In the genomic region with DNA sequence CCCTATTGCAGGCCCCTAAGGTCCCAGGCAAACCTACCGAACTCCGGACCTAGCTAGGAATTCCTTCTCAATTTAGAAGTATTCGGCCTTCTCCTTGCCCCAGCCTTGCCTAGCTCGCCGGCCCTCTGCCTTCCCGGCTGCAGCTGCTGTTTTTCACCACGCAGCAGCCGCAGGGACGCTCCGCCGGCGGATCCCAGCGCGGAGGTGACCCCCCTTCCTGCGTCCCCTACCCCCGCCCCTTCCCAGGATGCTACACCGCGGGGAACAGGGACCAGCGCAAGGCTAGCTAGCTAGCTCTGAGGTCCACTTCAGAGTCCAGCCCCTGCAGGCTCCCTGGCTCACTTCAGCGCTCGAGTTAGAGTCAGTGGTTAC, we compare ENCODE assay signal across 8 mouse cellular contexts. TPM values are rescaled to one million over a fixed set of nuclear protein-coding genes. Genes with fewer than 3 reads are reported as not detected.
A peak's percentile ranks its signal among the peaks of the same experiment; 100 is the strongest.
DNase-seq lines count a peak whose midpoint lies in the region; ATAC-seq and TF ChIP-seq lines count a peak whose summit lies in the region.

No protein-coding gene starts in this region.

- peak overlapping the region; percentile 57 for H3K4me2 ChIP-seq in forebrain, embryonic 12.5 days
- H3K4me2 ChIP-seq in hindbrain, embryonic 15.5 days = peak overlapping the region; percentile 64
- peak overlapping the region; percentile 74 for H3K4me2 ChIP-seq in liver, embryonic 11.5 days
- peak overlapping the region; percentile 56 for H3K4me2 ChIP-seq in midbrain, embryonic 14.5 days (ENCODE audit: low read length)
- H3K4me2 ChIP-seq in stomach, embryonic 16.5 days (ENCODE audit: low read depth, low read length) = peak overlapping the region; percentile 52

- H3K9ac ChIP-seq in forebrain, embryonic 12.5 days = peak overlapping the region; percentile 60
- H3K9ac ChIP-seq in hindbrain, embryonic 15.5 days = peak overlapping the region; percentile 56
- H3K9ac ChIP-seq in liver, embryonic 11.5 days (ENCODE audit: low read depth, low read length) = peak overlapping the region; percentile 70
- H3K9ac ChIP-seq in midbrain, embryonic 14.5 days (replicated peaks; ENCODE audit: low read length) = peak overlapping the region; percentile 70
- peak overlapping the region; percentile 77 for H3K9ac ChIP-seq in stomach, embryonic 16.5 days (ENCODE audit: low read length)

- H3K36me3 ChIP-seq in forebrain, embryonic 12.5 days (replicated peaks) = no peaks in the 10 kb centered on the region; the same call in 1 of the 2 replicates
- no peaks in the 10 kb centered on the region for H3K36me3 ChIP-seq in hindbrain, embryonic 15.5 days
- H3K36me3 ChIP-seq in liver, embryonic 11.5 days (ENCODE audit: control insufficient read depth, insufficient read depth, low read length) = no peaks in the 10 kb centered on the region
- no peaks in the 10 kb centered on the region for H3K36me3 ChIP-seq in midbrain, embryonic 14.5 days (ENCODE audit: control insufficient read depth, insufficient read depth, low read length)
- no peaks in the 10 kb centered on the region for H3K36me3 ChIP-seq in stomach, embryonic 16.5 days (ENCODE audit: control insufficient read depth, insufficient read depth, low read length)

- peak overlapping the region; percentile 62 for H3K4me3 ChIP-seq in left cerebral cortex, adult 2 months
- peak overlapping the region; percentile 69 for H3K4me3 ChIP-seq in brown adipose tissue, adult 24 weeks (ENCODE audit: insufficient read depth, low read depth, low read length)
- peak overlapping the region; percentile 44 for H3K4me3 ChIP-seq in forebrain, embryonic 12.5 days (replicated peaks)
- H3K4me3 ChIP-seq in hindbrain, embryonic 15.5 days = peak overlapping the region; percentile 49
- peak overlapping the region; percentile 60 for H3K4me3 ChIP-seq in liver, embryonic 11.5 days (ENCODE audit: low read depth, low read length)
- peak overlapping the region; percentile 44 for H3K4me3 ChIP-seq in midbrain, embryonic 14.5 days (replicated peaks; ENCODE audit: low read depth, low read length)
- peak overlapping the region; percentile 59 for H3K4me3 ChIP-seq in stomach, embryonic 16.5 days (replicated peaks; ENCODE audit: low read length)

- peaks cover 6% of the 10 kb centered on the region; the same call in 1 of the 2 replicates for H3K4me1 ChIP-seq in brown adipose tissue, adult 24 weeks (ENCODE audit: control insufficient read depth, insufficient read depth, insufficient read length, low read length)
- H3K4me1 ChIP-seq in forebrain, embryonic 12.5 days = 0 out of 2 replicates have a peak, but pooled peaks cover 3% of the 10 kb centered on the region
- peaks cover 5% of the 10 kb centered on the region for H3K4me1 ChIP-seq in hindbrain, embryonic 15.5 days (replicated peaks)
- no peaks in the 10 kb centered on the region; the same call in 1 of the 2 replicates for H3K4me1 ChIP-seq in liver, embryonic 11.5 days (replicated peaks; ENCODE audit: control insufficient read depth, insufficient read depth, low read length)
- no peaks in the 10 kb centered on the region for H3K4me1 ChIP-seq in midbrain, embryonic 14.5 days (ENCODE audit: control insufficient read depth, insufficient read depth, low read length)
- H3K4me1 ChIP-seq in stomach, embryonic 16.5 days (ENCODE audit: control insufficient read depth, insufficient read depth, low read length) = 0 out of 2 replicates have a peak, but pooled peaks cover 5% of the 10 kb centered on the region

- ATAC-seq in forebrain, embryonic 12.5 days (ENCODE audit: low FRiP score) = peak; percentile 92
- peak; percentile 90 for ATAC-seq in hindbrain, embryonic 15.5 days (ENCODE audit: low FRiP score, low read depth)
- ATAC-seq in liver, embryonic 11.5 days (replicated peaks; ENCODE audit: low FRiP score) = peak; percentile 74
- peak; percentile 92 for ATAC-seq in midbrain, embryonic 14.5 days (ENCODE audit: low FRiP score, low TSS enrichment)
- peak; percentile 76 for ATAC-seq in stomach, embryonic 16.5 days (ENCODE audit: insufficient read depth, low FRiP score)

- TF ChIP-seq CTCF in left cerebral cortex, adult 2 months (IDR thresholded peaks at IDR 0.05) = no peak

- WGBS in forebrain, embryonic 12.5 days = 15% methylated on average over 21 of the region's 21 CpGs
- WGBS in hindbrain, embryonic 15.5 days = 18% methylated on average over 21 of the region's 21 CpGs
- 17% methylated on average over 20 of the region's 21 CpGs for WGBS in liver, embryonic 11.5 days
- WGBS in midbrain, embryonic 14.5 days = 25% methylated on average over 21 of the region's 21 CpGs
- 18% methylated on average over 21 of the region's 21 CpGs for WGBS in stomach, embryonic 16.5 days

- H3K27me3 ChIP-seq in forebrain, embryonic 12.5 days = peaks cover 68% of the 10 kb centered on the region
- peaks cover 19% of the 10 kb centered on the region; the same call in 1 of the 2 replicates for H3K27me3 ChIP-seq in hindbrain, embryonic 15.5 days
- H3K27me3 ChIP-seq in liver, embryonic 11.5 days (replicated peaks; ENCODE audit: control insufficient read depth, insufficient read depth, low read length) = peaks cover 7% of the 10 kb centered on the region
- peaks cover 4% of the 10 kb centered on the region; the same call in 1 of the 2 replicates for H3K27me3 ChIP-seq in midbrain, embryonic 14.5 days (ENCODE audit: control insufficient read depth, insufficient read depth, low read length)
- H3K27me3 ChIP-seq in stomach, embryonic 16.5 days (ENCODE audit: control insufficient read depth, insufficient read depth, low read length) = no peaks in the 10 kb centered on the region; the same call in 1 of the 2 replicates

- intact Hi-C loops in left cerebral cortex, adult 2 months (cut with DNase I) = loop anchor here (2.0 to 10.0 kb wide), 2 partner anchors 32 to 48 kb away; no protein-coding TSS in a partner anchor

- H3K27ac ChIP-seq in left cerebral cortex, adult 2 months = peak overlapping the region; percentile 93
- peak overlapping the region; percentile 96 for H3K27ac ChIP-seq in brown adipose tissue, adult 24 weeks (replicated peaks; ENCODE audit: low read depth, low read length)
- H3K27ac ChIP-seq in forebrain, embryonic 12.5 days = peak overlapping the region; percentile 73
- H3K27ac ChIP-seq in hindbrain, embryonic 15.5 days (replicated peaks) = peak overlapping the region; percentile 86
- peak overlapping the region; percentile 78 for H3K27ac ChIP-seq in liver, embryonic 11.5 days (ENCODE audit: low read depth, low read length)
- H3K27ac ChIP-seq in midbrain, embryonic 14.5 days (replicated peaks; ENCODE audit: low read depth, low read length) = peak overlapping the region; percentile 82
- peak overlapping the region; percentile 93 for H3K27ac ChIP-seq in stomach, embryonic 16.5 days (ENCODE audit: low read length)

- peak; percentile 23 to 33 for DNase-seq in left cerebral cortex, adult 2 months (ENCODE audit: extremely low spot score in 1 of 2, low spot score in 2 of 2)
- no peak for DNase-seq in left cerebral cortex, adult 11 months (ENCODE audit: low spot score)
- DNase-seq in liver, embryonic 11.5 days (ENCODE audit: low spot score) = peak; percentile 55
- peak; percentile 76 for DNase-seq in midbrain, embryonic 14.5 days

- no peaks in the 10 kb centered on the region for H3K9me3 ChIP-seq in forebrain, embryonic 12.5 days
- H3K9me3 ChIP-seq in hindbrain, embryonic 15.5 days = no peaks in the 10 kb centered on the region
- H3K9me3 ChIP-seq in liver, embryonic 11.5 days (ENCODE audit: control insufficient read depth, low read length) = no peaks in the 10 kb centered on the region
- no peaks in the 10 kb centered on the region for H3K9me3 ChIP-seq in midbrain, embryonic 14.5 days (ENCODE audit: control insufficient read depth, low read length)
- no peaks in the 10 kb centered on the region for H3K9me3 ChIP-seq in stomach, embryonic 16.5 days (replicated peaks; ENCODE audit: control insufficient read depth, low read length)

RNA-seq across cellular contexts. Expression of a gene that starts 58.0 kb away (rescaled TPM):
- 100 to 1,000 TPM; 121 to 145 TPM for total RNA-seq in left cerebral cortex, adult 2 months (2021)
- polyA plus RNA-seq in brown adipose tissue, adult 24 weeks (2012; ENCODE audit: insufficient read depth, insufficient read length, missing spikeins) = 38.4 and 73.3 TPM in 2 replicates
- polyA plus RNA-seq in forebrain, embryonic 12.5 days (2016; fragmentation: Nextera tagmentation; extraction: Ambion mirVana) = 93.7 and 95.0 TPM in 2 replicates
- polyA plus RNA-seq in hindbrain, embryonic 15.5 days (2015; fragmentation: Nextera tagmentation; extraction: Ambion mirVana) = 112 and 124 TPM in 2 replicates
- polyA plus RNA-seq in liver, embryonic 11.5 days (2014; fragmentation: Nextera tagmentation; extraction: Ambion mirVana) = 31.5 and 32.2 TPM in 2 replicates
- 106 and 127 TPM in 2 replicates for polyA plus RNA-seq in midbrain, embryonic 14.5 days (2014; fragmentation: Nextera tagmentation; extraction: Ambion mirVana)
- polyA plus RNA-seq in stomach, embryonic 16.5 days (2015; fragmentation: Nextera tagmentation; extraction: Ambion mirVana) = 94.0 and 108 TPM in 2 replicates
